Mouse (Mus musculus) heart, adult 2 months (tissue): Measurements from ENCODE around the gene Fam213a.

Experiments used
- CTCF ChIP-seq: fragments of 200-600 bp; IDR thresholded peaks from 2 replicates; pipeline ENCODE4 v1.8.1; 2022; ENCODE audit warnings: antibody characterized with exemption, mild to moderate bottlenecking, moderate library complexity
- POLR2A ChIP-seq: fragments of 200-500 bp; IDR thresholded peaks from 2 replicates; pipeline ENCODE4 v1.6.1; 2011; ENCODE audit warnings: mild to moderate bottlenecking, low read depth, low read length, control low read depth; ENCODE audit not compliant: insufficient read depth

- TF ChIP-seq POLR2A (peak; percentile 67), CTCF (no peak)
Observed at GRCm38 (mm10) chr14:40966862-40967597, 46.6 kb downstream of the Fam213a start.
